Mouse (Mus musculus): ENCODE measurements around the gene Rasl10b. TPM values are rescaled to one million over a fixed set of nuclear protein-coding genes. Genes with fewer than 3 reads are reported as not detected.

The Rasl10b gene
- polyA plus RNA-seq, 1 experiment from 2014 or later, result 1.6 TPM

DNA sequence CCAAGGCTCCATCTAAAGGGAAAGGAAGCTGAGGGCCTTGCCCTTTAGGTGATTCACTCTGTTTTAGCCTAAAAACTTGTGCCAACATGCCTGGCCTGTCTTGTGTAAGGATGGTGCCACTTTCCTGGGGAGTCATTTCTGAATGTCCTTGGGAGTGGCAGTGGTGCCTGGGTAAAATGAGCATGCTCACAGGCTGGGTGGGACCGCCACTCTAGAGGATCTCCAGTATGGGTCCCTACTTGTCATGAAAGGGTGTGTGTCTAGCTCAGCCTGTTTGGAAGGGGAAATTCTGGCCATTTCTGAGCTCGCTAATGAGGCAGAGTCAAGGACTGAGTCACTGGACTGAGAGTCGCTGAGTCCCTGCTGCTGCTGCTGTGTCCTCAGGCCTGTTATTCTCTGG is 46.7 kb downstream of the Rasl10b start:
- peak overlapping the region; percentile 2; the same call in 1 of the 2 replicates for H3K27ac ChIP-seq
- H3K36me3 ChIP-seq, result no peaks in the 10 kb centered on the region
- WGBS, result 58% methylated on average over 3 of the region's 3 CpGs
- peaks cover 40% of the 10 kb centered on the region for H3K4me1 ChIP-seq
- no peaks in the 10 kb centered on the region for H3K9me3 ChIP-seq (replicated peaks)
- H3K4me3 ChIP-seq, result no peak overlapping the region
- DNase-seq (ENCODE audit: low spot score), result no peak
- peaks cover 9% of the 10 kb centered on the region for H3K27me3 ChIP-seq (ENCODE audit: low read depth, poor library complexity, severe bottlenecking)

DNA sequence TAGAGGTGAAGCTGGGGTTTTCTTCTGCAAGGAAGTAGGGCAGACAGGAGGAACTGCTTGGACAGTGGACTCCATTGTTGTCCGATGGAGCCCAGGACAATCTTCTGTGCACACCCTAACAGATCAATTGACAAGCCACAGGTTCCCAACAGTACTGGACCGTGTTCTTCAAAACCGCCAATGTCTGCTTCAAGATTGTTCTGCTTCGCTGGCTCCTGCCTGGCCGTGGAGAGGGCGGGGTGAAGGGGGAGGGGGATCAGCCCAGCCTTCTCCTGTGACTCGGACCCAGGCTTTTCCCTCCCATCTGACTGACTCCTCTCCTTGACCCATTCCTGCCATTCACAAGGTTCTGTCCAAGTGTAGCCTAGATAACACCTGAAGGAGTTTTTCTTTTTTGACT is 48.3 kb downstream of the Rasl10b start:
- Histone ChIP-seq H3K4me3 (no peak overlapping the region), H3K27me3 (ENCODE audit: low read depth, poor library complexity, severe bottlenecking) (peaks cover 26% of the 10 kb centered on the region), H3K9me3 (replicated peaks) (no peaks in the 10 kb centered on the region), H3K36me3 (no peaks in the 10 kb centered on the region), H3K4me1 (peaks cover 42% of the 10 kb centered on the region), H3K27ac (no peak overlapping the region)
- DNase-seq (ENCODE audit: low spot score), result no peak
- WGBS, result 45% methylated on average over 7 of the region's 7 CpGs

DNA sequence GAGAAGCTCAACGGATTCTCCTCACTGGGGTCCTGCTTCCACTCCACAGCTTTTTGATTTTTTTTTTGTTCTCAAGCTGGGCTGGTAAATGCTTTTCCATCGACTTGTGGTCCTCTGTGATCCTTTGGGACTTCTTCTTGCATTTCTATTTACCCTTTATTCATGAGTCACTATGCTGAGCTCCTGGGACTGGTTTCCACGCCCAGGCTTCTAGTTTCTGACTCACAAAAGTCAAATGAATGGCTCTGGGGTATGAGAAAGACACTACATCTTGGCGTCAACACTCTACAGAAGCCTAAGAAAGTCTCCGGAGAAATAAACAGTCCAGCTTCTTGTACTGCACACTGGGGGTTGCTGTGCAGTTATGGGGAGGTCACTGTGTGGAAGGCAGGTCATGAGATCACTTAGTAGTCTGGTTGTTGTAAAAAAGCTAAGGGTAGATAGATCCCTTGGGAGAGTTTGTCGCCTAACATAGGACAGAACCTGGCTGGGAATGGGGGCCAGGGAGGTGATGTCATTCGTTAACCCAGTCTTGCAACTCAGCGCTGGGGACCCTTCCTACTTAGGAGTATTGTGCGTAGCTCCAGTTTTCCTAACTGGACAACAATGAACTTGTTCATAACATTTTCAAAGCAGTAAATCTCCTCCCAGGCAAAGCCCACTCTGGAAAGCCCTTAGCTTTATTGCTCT is 49.1 kb downstream of the Rasl10b start:
- Histone ChIP-seq H3K4me3 (no peak overlapping the region), H3K4me1 (peaks cover 50% of the 10 kb centered on the region), H3K27ac (no peak overlapping the region; the same call in 1 of the 2 replicates), H3K9me3 (replicated peaks) (no peaks in the 10 kb centered on the region), H3K27me3 (ENCODE audit: low read depth, poor library complexity, severe bottlenecking) (peaks cover 34% of the 10 kb centered on the region), H3K36me3 (no peaks in the 10 kb centered on the region)
- no peak for DNase-seq (ENCODE audit: low spot score)
- WGBS, result 71% methylated on average over 9 of the region's 9 CpGs

DNA sequence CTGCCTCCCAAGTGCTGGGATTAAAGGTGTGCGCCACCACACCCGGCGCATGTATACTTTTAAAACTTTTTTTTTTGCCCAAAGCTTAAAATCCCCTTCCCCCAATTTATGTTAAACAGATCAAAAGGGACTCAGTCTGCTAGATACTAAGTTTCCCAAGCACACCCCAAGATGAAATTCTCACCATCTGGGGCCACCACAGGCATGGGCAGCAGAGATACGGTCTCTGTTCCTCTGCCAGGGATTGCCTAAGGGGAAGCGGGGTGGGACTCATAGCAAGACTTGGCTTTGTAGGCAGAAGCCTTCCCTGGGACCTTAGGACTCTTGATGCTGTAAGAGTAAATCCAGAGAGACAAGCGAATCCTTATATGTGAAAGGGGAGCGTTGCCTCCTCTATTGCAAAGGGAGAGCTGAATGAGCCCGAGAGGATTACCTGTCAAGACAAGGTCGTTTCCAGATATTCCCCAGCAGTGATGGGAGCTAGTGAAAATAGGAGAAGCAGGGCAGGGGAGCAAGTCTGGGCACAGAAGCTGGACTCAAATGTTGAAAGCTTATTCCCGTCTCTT is 52.6 kb downstream of the Rasl10b start:
- H3K4me3 ChIP-seq, result no peak overlapping the region
- 68% methylated on average over 10 of the region's 10 CpGs for WGBS
- no peaks in the 10 kb centered on the region for H3K36me3 ChIP-seq
- no peak overlapping the region for H3K27ac ChIP-seq
- H3K9me3 ChIP-seq (replicated peaks), result no peaks in the 10 kb centered on the region
- peaks cover 41% of the 10 kb centered on the region for H3K4me1 ChIP-seq
- peaks cover 68% of the 10 kb centered on the region for H3K27me3 ChIP-seq (ENCODE audit: low read depth, poor library complexity, severe bottlenecking)
- no peak for DNase-seq (ENCODE audit: low spot score)

DNA sequence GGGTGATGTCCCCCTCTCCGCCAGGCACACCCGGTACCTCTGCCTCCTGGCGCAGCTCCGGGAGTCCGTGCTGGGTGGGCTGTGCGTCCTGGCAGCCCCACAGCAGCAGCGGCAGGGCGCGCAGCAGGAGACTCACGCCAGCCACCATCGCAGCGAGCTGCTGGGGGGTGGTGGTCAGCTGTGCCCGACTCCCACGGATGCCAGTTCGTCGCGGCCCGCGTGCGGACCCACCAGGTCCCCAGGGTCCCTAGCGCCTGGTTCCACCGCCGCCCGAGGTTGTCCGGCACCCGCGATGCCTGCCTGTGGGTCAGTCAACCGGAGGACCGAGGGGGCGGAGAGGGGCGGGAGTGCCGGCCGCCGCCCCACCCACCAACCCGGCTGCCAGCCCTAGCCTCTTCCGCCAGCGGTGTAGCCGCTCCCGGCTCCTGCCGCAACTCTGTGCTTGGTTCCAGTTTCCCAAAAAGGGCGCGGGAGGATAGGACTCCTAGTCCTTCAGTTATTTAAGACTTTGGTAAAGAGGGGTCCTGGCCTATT is 53.8 kb downstream of the Rasl10b start, which contains the start of gene Mmp28:
Mmp28 (minus strand) TSS at position 361 of the 534 bp plus-strand sequence.
- H3K27me3 ChIP-seq (ENCODE audit: low read depth, poor library complexity, severe bottlenecking), result peaks cover 71% of the 10 kb centered on the region
- peak within 1 kb of the TSS; percentile 68 for H3K27ac ChIP-seq
- peak; percentile 62 for DNase-seq (ENCODE audit: low spot score)
- H3K36me3 ChIP-seq, result no peaks in the 10 kb centered on the region
- H3K4me1 ChIP-seq, result peaks cover 37% of the 10 kb centered on the region
- peak within 1 kb of the TSS; percentile 77 for H3K4me3 ChIP-seq
- H3K9me3 ChIP-seq (replicated peaks), result no peaks in the 10 kb centered on the region
- under 1% methylated on average over 42 of the region's 42 CpGs for WGBS

DNA sequence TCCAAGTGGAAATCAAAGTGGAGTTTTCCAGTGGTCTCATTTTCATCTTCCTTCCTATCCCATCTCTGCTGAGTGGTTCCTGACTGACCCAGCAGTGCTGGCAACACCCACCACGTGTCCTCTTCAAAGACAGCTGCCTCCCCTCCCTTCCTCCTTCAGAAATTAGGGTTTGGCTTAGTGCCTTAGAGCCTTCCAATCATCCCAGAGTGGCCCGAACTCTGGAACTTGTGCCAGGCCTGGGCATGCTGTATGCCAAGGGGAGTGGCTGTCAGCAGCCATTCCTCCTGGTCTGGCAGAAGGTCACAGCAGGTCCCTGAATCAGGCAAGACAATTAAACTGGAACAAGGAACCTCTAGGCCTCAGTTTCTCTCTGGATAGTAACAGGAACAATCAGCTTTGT is 57.0 kb downstream of the Rasl10b start:
- Histone ChIP-seq H3K27me3 (ENCODE audit: low read depth, poor library complexity, severe bottlenecking) (peaks cover 63% of the 10 kb centered on the region), H3K27ac (0 out of 2 replicates have a peak overlapping the region, but pooled peaks have one; percentile 56), H3K4me1 (peaks cover 25% of the 10 kb centered on the region), H3K4me3 (no peak overlapping the region), H3K9me3 (replicated peaks) (no peaks in the 10 kb centered on the region), H3K36me3 (no peaks in the 10 kb centered on the region)
- DNase-seq (ENCODE audit: low spot score), result no peak
- 25% methylated on average over 2 of the region's 2 CpGs for WGBS

DNA sequence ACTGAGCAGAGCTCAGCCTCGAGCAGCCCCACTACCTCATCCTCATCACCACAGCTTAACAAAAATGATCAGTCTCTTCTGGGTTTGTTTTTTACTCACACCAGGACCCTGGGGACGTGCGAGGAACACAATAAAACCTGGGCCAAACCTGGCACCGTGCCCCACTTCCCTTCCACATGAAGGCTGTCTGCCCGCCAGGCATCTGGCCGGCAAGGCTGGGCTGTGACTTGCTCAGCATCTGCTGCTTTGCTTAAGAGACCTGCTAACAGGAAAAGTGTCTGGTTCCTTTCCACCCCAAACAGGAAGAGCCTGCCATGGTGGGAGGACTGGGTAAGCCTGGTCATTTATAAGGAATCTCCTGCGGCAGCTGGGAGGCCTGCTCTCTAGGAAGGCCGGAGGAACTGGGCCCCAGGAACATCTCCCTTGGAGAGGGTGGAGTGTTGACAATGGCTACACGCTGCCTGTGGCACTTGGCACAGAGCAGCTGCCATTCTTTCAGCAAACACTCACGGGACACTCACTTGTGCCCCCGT is 58.2 kb downstream of the Rasl10b start:
- Histone ChIP-seq H3K4me1 (peaks cover 30% of the 10 kb centered on the region), H3K27ac (no peak overlapping the region; the same call in 1 of the 2 replicates), H3K27me3 (ENCODE audit: low read depth, poor library complexity, severe bottlenecking) (peaks cover 54% of the 10 kb centered on the region), H3K9me3 (replicated peaks) (no peaks in the 10 kb centered on the region), H3K36me3 (no peaks in the 10 kb centered on the region), H3K4me3 (no peak overlapping the region)
- DNase-seq (ENCODE audit: low spot score), result no peak
- 71% methylated on average over 11 of the region's 11 CpGs for WGBS

DNA sequence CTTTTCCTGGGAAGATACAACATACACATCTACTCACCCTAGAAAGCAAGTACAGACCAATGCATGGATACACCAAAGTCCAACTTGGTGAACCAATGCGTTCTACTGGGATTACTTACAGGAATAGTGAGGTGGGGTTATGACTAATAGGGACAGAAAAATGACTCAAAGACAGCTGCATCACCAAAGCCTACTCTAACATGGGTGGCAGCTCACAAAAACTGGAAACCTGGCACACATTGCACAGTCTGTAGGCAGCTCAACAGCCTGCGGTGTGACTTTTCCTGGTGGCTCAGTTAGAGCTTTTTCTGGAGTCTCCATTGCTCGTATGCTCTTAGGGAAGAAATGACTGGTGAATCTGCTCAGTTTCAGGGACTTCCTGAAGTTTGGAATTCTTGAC is 59.8 kb downstream of the Rasl10b start:
- no peaks in the 10 kb centered on the region for H3K9me3 ChIP-seq (replicated peaks)
- 92% methylated on average over 3 of the region's 3 CpGs for WGBS
- H3K27ac ChIP-seq, result no peak overlapping the region
- H3K36me3 ChIP-seq, result no peaks in the 10 kb centered on the region
- peaks cover 38% of the 10 kb centered on the region for H3K27me3 ChIP-seq (ENCODE audit: low read depth, poor library complexity, severe bottlenecking)
- peaks cover 18% of the 10 kb centered on the region for H3K4me1 ChIP-seq
- no peak for DNase-seq (ENCODE audit: low spot score)
- no peak overlapping the region for H3K4me3 ChIP-seq

Other genes starting within 250 kb of the Rasl10b start
- not detected in 2 replicates for gene Slfn4, start 234.0 kb upstream of the Rasl10b start, polyA plus RNA-seq (2016; fragmentation: Nextera tagmentation; extraction: Ambion mirVana)
- 0.19 and 0.29 TPM in 2 replicates for gene Slfn3, start 217.8 kb upstream of the Rasl10b start, polyA plus RNA-seq (2016; fragmentation: Nextera tagmentation; extraction: Ambion mirVana)
- gene Slfn14, start 122.4 kb upstream of the Rasl10b start, polyA plus RNA-seq (2016; fragmentation: Nextera tagmentation; extraction: Ambion mirVana), result 0.08 and 0.15 TPM in 2 replicates
- 53.4 and 60.4 TPM in 2 replicates for gene Ap2b1, start 110.1 kb upstream of the Rasl10b start, polyA plus RNA-seq (2016; fragmentation: Nextera tagmentation; extraction: Ambion mirVana)
- gene Pex12, start 106.6 kb upstream of the Rasl10b start, polyA plus RNA-seq (2016; fragmentation: Nextera tagmentation; extraction: Ambion mirVana), result 13.0 and 13.9 TPM in 2 replicates
- not detected in 2 replicates for gene Gas2l2, start 20.3 kb downstream of the Rasl10b start, polyA plus RNA-seq (2016; fragmentation: Nextera tagmentation; extraction: Ambion mirVana)
- gene 1700020L24Rik, start 28.5 kb downstream of the Rasl10b start, polyA plus RNA-seq (2016; fragmentation: Nextera tagmentation; extraction: Ambion mirVana), result 0.31 TPM in 1 of 2 replicates, not detected in the other
- gene Mmp28, start 53.9 kb downstream of the Rasl10b start, polyA plus RNA-seq (2016; fragmentation: Nextera tagmentation; extraction: Ambion mirVana), result 0.75 and 2.3 TPM in 2 replicates
- gene Taf15, start 63.9 kb downstream of the Rasl10b start, polyA plus RNA-seq (2016; fragmentation: Nextera tagmentation; extraction: Ambion mirVana), result 11.3 and 11.9 TPM in 2 replicates
- gene Heatr9, start 113.0 kb downstream of the Rasl10b start, polyA plus RNA-seq (2016; fragmentation: Nextera tagmentation; extraction: Ambion mirVana), result not detected in 2 replicates
- not detected in 2 replicates for gene Ccl5, start 121.4 kb downstream of the Rasl10b start, polyA plus RNA-seq (2016; fragmentation: Nextera tagmentation; extraction: Ambion mirVana)
- gene Ccl9, start 169.5 kb downstream of the Rasl10b start, polyA plus RNA-seq (2016; fragmentation: Nextera tagmentation; extraction: Ambion mirVana), result 0.78 and 1.2 TPM in 2 replicates
- 1.3 and 1.6 TPM in 2 replicates for gene Ccl6, start 183.9 kb downstream of the Rasl10b start, polyA plus RNA-seq (2016; fragmentation: Nextera tagmentation; extraction: Ambion mirVana)
- not detected in 2 replicates for gene Rpl9-ps1, start 236.5 kb downstream of the Rasl10b start, polyA plus RNA-seq (2016; fragmentation: Nextera tagmentation; extraction: Ambion mirVana)
- gene Ccl3, start 240.2 kb downstream of the Rasl10b start, polyA plus RNA-seq (2016; fragmentation: Nextera tagmentation; extraction: Ambion mirVana), result 0.20 and 0.26 TPM in 2 replicates